Mouse (Mus musculus) CH12.LX (cell line): ENCODE results near the gene Larp4b. TPM values are rescaled to one million over a fixed set of nuclear protein-coding genes. Genes with fewer than 3 reads are reported as not detected.
"Not testable (repeated sequence)": the region's sequence is repeated elsewhere in the genome, so short reads cannot be mapped to it uniquely, and the experiment has no call there.

ENCODE experiments used
- DNase-seq: peaks from one replicate; pipeline ENCODE4 v3.0.0-alpha.2; 2013; ENCODE audit errors: extremely low read depth
- H3K27ac ChIP-seq: 2 replicates; pipeline ENCODE4 v1.5.1; 2012; ENCODE audit warnings: low read depth, mild to moderate bottlenecking, control low read depth, moderate library complexity; ENCODE audit not compliant: insufficient read depth
- H3K27me3 ChIP-seq: replicated peaks from 2 replicates; pipeline ENCODE3; 2012; ENCODE audit warnings: inconsistent platforms
- H3K36me3 ChIP-seq, 2 experiments: replicated peaks in 1 of 2; 2 replicates each; pipeline versions ENCODE3 to v1.6.1; 2012; ENCODE audit warnings: inconsistent platforms in 1 of 2, low read length in 1 of 2, mild to moderate bottlenecking in 1 of 2, mixed read lengths in 1 of 2, moderate library complexity in 1 of 2; ENCODE audit not compliant: control insufficient read depth in 1 of 2, insufficient read depth in 1 of 2
- H3K4me1 ChIP-seq, 2 experiments: 2 replicates each; pipeline ENCODE4 v1.6.1; 2012; ENCODE audit warnings: inconsistent platforms in 1 of 2, moderate library complexity in 1 of 2; ENCODE audit not compliant: insufficient read depth in 2 of 2, control insufficient read depth in 1 of 2
- H3K4me2 ChIP-seq: 2 replicates; pipeline ENCODE4 v1.6.1; 2012; ENCODE audit warnings: low read depth, mild to moderate bottlenecking, control low read depth; ENCODE audit not compliant: poor library complexity, insufficient read depth, severe bottlenecking
- H3K4me3 ChIP-seq, 3 experiments: fragments of 150-350 bp in 1 of 3; sonication (generic) in 1 of 3; replicated peaks in 1 of 3; 2 replicates each; pipeline versions ENCODE3 to v1.5.1; 2011 to 2012; ENCODE audit warnings: low read depth in 2 of 3, low read length in 2 of 3, mild to moderate bottlenecking in 2 of 3, moderate library complexity in 2 of 3, control low read depth in 1 of 3, improper control_type of control experiment in 1 of 3, inconsistent platforms in 1 of 3, mixed read lengths in 1 of 3; ENCODE audit not compliant: poor library complexity in 1 of 3
- H3K79me2 ChIP-seq: replicated peaks from 2 replicates; pipeline ENCODE4 v1.6.1; 2012; ENCODE audit warnings: mild to moderate bottlenecking, moderate library complexity; ENCODE audit not compliant: control insufficient read depth, poor library complexity, insufficient read depth, severe bottlenecking; ENCODE audit errors: extremely low read depth
- H3K9ac ChIP-seq: 2 replicates; pipeline ENCODE4 v1.6.1; 2012; ENCODE audit warnings: low read depth, mild to moderate bottlenecking, control low read depth, moderate library complexity; ENCODE audit not compliant: insufficient read depth
- H3K9me3 ChIP-seq: replicated peaks from 2 replicates; pipeline ENCODE3; 2012; ENCODE audit warnings: low read length, inconsistent platforms, mixed read lengths
- CHD2 ChIP-seq: IDR thresholded peaks from 2 replicates; pipeline ENCODE4 v1.6.1; 2011; ENCODE audit warnings: low read length, improper control_type of control experiment
- ELF1 ChIP-seq: IDR thresholded peaks from 2 replicates; pipeline ENCODE4 v1.6.1; 2014; ENCODE audit warnings: low read depth, mild to moderate bottlenecking, inconsistent platforms, low read length, improper control_type of control experiment
- ETS1 ChIP-seq: conservative IDR thresholded peaks from 2 replicates; pipeline ENCODE4 v1.6.1; 2012; ENCODE audit warnings: low read depth, mild to moderate bottlenecking, inconsistent platforms, low read length, improper control_type of control experiment, moderate library complexity
- GABPA ChIP-seq: IDR thresholded peaks from 2 replicates; pipeline ENCODE4 v1.6.1; 2012; ENCODE audit warnings: low read depth, low read length, improper control_type of control experiment, inconsistent platforms; ENCODE audit not compliant: insufficient replicate concordance
- IRF4 ChIP-seq: IDR thresholded peaks from 2 replicates; pipeline ENCODE4 v1.6.1; 2014; ENCODE audit warnings: low read depth, mild to moderate bottlenecking, inconsistent platforms, low read length, improper control_type of control experiment
- JUN ChIP-seq: IDR thresholded peaks from 2 replicates; pipeline ENCODE4 v1.6.1; 2011; ENCODE audit warnings: low read depth, mild to moderate bottlenecking, low read length, improper control_type of control experiment, moderate library complexity; ENCODE audit not compliant: insufficient read depth
- JUND ChIP-seq: conservative IDR thresholded peaks from 2 replicates; pipeline ENCODE4 v1.6.1; 2011; ENCODE audit warnings: low read depth, low read length, improper control_type of control experiment
- KAT2A ChIP-seq: IDR thresholded peaks from 2 replicates; pipeline ENCODE4 v1.6.1; 2012; ENCODE audit warnings: low read length, improper control_type of control experiment, inconsistent platforms; ENCODE audit not compliant: insufficient replicate concordance
- MAZ ChIP-seq: IDR thresholded peaks from 2 replicates; pipeline ENCODE4 v1.6.1; 2012; ENCODE audit warnings: low read depth, mild to moderate bottlenecking, inconsistent platforms, low read length, improper control_type of control experiment, moderate library complexity
- MYC ChIP-seq: IDR thresholded peaks from 2 replicates; pipeline ENCODE4 v1.6.1; 2011; ENCODE audit warnings: low read depth, mild to moderate bottlenecking, improper control_type of control experiment, low read length
- NELFE ChIP-seq: IDR thresholded peaks from 2 replicates; pipeline ENCODE4 v1.6.1; 2011; ENCODE audit warnings: low read depth, low read length, improper control_type of control experiment
- POLR2A ChIP-seq: IDR thresholded peaks from 2 replicates; pipeline ENCODE4 v1.6.1; 2011; ENCODE audit warnings: low read depth, mild to moderate bottlenecking, improper control_type of control experiment, low read length
- RAD21 ChIP-seq: IDR thresholded peaks from 2 replicates; pipeline ENCODE4 v1.6.1; 2011; ENCODE audit warnings: low read depth, mild to moderate bottlenecking, low read length, improper control_type of control experiment, moderate library complexity
- RCOR1 ChIP-seq: conservative IDR thresholded peaks from 2 replicates; pipeline ENCODE4 v1.6.1; 2012; ENCODE audit warnings: low read depth, mild to moderate bottlenecking, inconsistent platforms, low read length, improper control_type of control experiment
- SIN3A ChIP-seq: IDR thresholded peaks from 2 replicates; pipeline ENCODE4 v1.6.1; 2012; ENCODE audit warnings: low read length, improper control_type of control experiment, inconsistent platforms
- SMC3 ChIP-seq: IDR thresholded peaks from 2 replicates; pipeline ENCODE4 v1.6.1; 2011; ENCODE audit warnings: low read depth, low read length, improper control_type of control experiment
- TBP ChIP-seq: conservative IDR thresholded peaks from 2 replicates; pipeline ENCODE4 v1.6.1; 2011; ENCODE audit warnings: low read depth, low read length, improper control_type of control experiment
- UBTF ChIP-seq: IDR thresholded peaks from 2 replicates; pipeline ENCODE4 v1.6.1; 2012; ENCODE audit warnings: low read depth, mild to moderate bottlenecking, inconsistent platforms, low read length, improper control_type of control experiment, moderate library complexity
- ZKSCAN1 ChIP-seq: IDR thresholded peaks from 2 replicates; pipeline ENCODE4 v1.6.1; 2012; ENCODE audit warnings: low read depth, inconsistent platforms, low read length, improper control_type of control experiment, borderline replicate concordance
- dilution Hi-C: fragments of 300-500 bp; cut with MboI; formaldehyde crosslinking; loops from 2 replicates; pipeline ENCODE4 v1.14.3; 2020; ENCODE audit warnings: low sequenced_read_pairs; ENCODE audit not compliant: extremely low pct_unique_long_range_greater_than_20kb, extremely low pct_ligation_motif_present
- in situ Hi-C: fragments of 300-500 bp; cut with MboI; formaldehyde crosslinking; loops from 3 replicates; pipeline ENCODE4 v1.14.3; 2019; ENCODE audit warnings: low sequenced_read_pairs, low pct_ligation_motif_present, low pct_unique_long_range_greater_than_20kb, mixed read lengths
- polyA plus RNA-seq: library from polyadenylated mRNA; unstranded; fragments of >175 nt; gene quantifications from 2 replicates; pipeline ENCODE4 v1.2.1, GENCODE M21; 2012; ENCODE audit warnings: low read depth; ENCODE audit not compliant: insufficient read length
- total RNA-seq, 2 experiments: library from RNA; depleted of rRNA; stranded (reverse); fragments of 300-350 nt in 1 of 2; fragments of >200 nt in 1 of 2; gene quantifications; 2 replicates each; pipeline ENCODE4 v1.2.3; 2012 to 2014

The Larp4b gene
- total and polyA plus RNA-seq, 3 experiments = 57.9 to 63.3 (median 58.3) TPM

- H3K36me3 ChIP-seq = no peaks in the 10 kb centered on the region
- H3K4me2 ChIP-seq = no peak overlapping the region
- H3K27me3 ChIP-seq = no peaks in the 10 kb centered on the region
- no peak overlapping the region for H3K4me3 ChIP-seq
- no peak for DNase-seq
- dilution Hi-C loops (no loop called here), in situ Hi-C loops (no loop called here)
- TF ChIP-seq POLR2A = no peak
- no peak for TF ChIP-seq JUN
- TF ChIP-seq KAT2A = no peak
- no peak for TF ChIP-seq IRF4
- no peak for TF ChIP-seq TBP
- TF ChIP-seq SIN3A = no peak
- TF ChIP-seq MYC = no peak
- no peak for TF ChIP-seq UBTF
- TF ChIP-seq RCOR1 = no peak
- TF ChIP-seq RAD21 = no peak
- no peak for TF ChIP-seq NELFE
- no peak for TF ChIP-seq ETS1
- TF ChIP-seq ZKSCAN1 = no peak
- no peak for TF ChIP-seq SMC3
- TF ChIP-seq MAZ = no peak
- no peak for TF ChIP-seq JUND
- TF ChIP-seq GABPA = no peak
- no peak for TF ChIP-seq ELF1
- H3K79me2 ChIP-seq = no peaks in the 10 kb centered on the region
- H3K9me3 ChIP-seq = peaks cover 5% of the 10 kb centered on the region
- no peaks in the 10 kb centered on the region for H3K4me1 ChIP-seq
- no peak overlapping the region for H3K27ac ChIP-seq
- no peak overlapping the region for H3K9ac ChIP-seq
These were observed 49.0 kb upstream of the Larp4b start for GRCm38 (mm10) chr13:9044731-9045130.

DNA sequence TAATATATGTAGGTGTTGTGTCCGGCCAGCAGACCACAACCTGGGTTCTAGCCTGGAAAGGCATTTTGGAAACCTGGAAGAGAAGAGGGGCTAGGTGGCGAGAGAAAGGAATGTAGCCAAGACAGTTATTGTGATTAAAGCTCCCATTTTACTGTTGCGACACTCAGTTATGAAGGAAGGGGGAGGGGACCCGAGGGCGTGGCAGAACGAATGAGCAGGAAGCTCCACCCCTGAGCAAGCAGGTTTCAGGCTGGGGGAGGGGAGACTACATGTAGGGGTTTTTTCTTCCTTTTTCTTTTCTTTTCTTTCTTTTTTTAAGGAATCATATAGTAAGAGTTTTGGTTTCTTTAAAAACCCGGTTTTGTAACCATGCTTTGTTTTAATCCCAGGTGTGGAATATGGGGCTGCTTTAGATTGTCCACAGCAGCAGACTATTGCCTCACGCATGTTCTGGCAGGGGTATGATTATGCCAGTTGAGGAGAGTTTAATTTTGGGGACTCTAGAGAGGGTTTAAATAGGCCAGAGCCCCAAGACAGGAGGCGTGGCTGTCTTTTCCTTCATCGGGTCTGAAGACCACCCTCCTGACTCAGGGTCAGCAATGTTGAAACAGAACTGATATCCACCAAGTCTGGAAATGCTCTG lies 41.5 kb upstream of the Larp4b start:
- H3K36me3 ChIP-seq, H3K79me2 ChIP-seq, dilution Hi-C loops, H3K9me3 ChIP-seq, in situ Hi-C loops, H3K4me3 ChIP-seq, H3K4me1 ChIP-seq, H3K27ac ChIP-seq, H3K27me3 ChIP-seq, DNase-seq: not testable (repeated sequence)
- peak; percentile 65 for TF ChIP-seq CHD2
- H3K9ac ChIP-seq = 0 out of 2 replicates have a peak overlapping the region, but pooled peaks have one; percentile 33
- peak overlapping the region; percentile 64 for H3K4me2 ChIP-seq
